Mouse (Mus musculus): ENCODE measurements around the gene Pon3.

DNA sequence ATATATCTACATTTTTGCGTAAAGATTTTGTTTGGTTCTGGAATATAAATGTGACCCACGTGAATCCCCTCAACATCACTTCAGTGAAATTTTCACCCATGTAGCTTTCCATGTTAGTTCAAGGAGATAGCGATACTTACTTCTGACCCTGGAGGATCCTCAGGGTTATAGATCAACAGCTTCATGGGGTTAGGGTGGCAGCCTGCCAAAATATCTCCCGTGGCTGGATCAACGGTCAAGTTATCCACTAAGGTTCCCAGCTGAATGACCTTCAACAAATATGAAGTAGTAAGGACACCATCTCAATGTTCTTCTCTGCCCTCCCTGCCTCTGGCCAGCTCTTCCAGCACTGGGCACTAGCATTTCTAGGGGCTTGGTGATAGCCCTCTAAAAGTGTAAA lies 25.8 kb downstream of the Pon3 start:
- TF ChIP-seq CTCF (IDR thresholded peaks at IDR 0.05; ENCODE audit: borderline replicate concordance, control insufficient read depth, extremely low read depth, insufficient read depth, low read length, poor library complexity) (no peak), POLR2A (IDR thresholded peaks at IDR 0.05; ENCODE audit: control insufficient read depth, extremely low read depth, insufficient read depth, low read length, poor library complexity) (no peak)
